Mouse (Mus musculus): ENCODE measurements at regions not wholly inside any gene's neighbourhood (a gene's known extent, or its start where the extent isn't known, plus 50 kb on each side); places are given as distances from the start of the nearest gene placed in this dataset.

- no peak for DNase-seq (ENCODE audit: low spot score, missing footprints)
- Histone ChIP-seq H3K27me3 (ENCODE audit: control insufficient read depth, insufficient read depth, low read length) (no peaks in the 10 kb centered on the region), H3K9ac (ENCODE audit: low read length) (no peak overlapping the region), H3K9me3 (ENCODE audit: control insufficient read depth, low read length) (no peaks in the 10 kb centered on the region), H3K27ac (ENCODE audit: low read depth, low read length) (no peak overlapping the region), H3K4me3 (ENCODE audit: low read depth, low read length) (no peak overlapping the region), H3K4me2 (no peak overlapping the region), H3K36me3 (ENCODE audit: control insufficient read depth, insufficient read depth, low read length) (no peaks in the 10 kb centered on the region), H3K4me1 (ENCODE audit: control insufficient read depth, insufficient read depth, low read length) (no peaks in the 10 kb centered on the region)
- ATAC-seq (ENCODE audit: low FRiP score): no peak
- 78% methylated on average over 5 of the region's 5 CpGs for WGBS
Measured at GRCm38 (mm10) chr10:95074959-95075590, 130.4 kb upstream of the Plxnc1 start.

- no peak for ATAC-seq (ENCODE audit: low FRiP score)
- no peak overlapping the region for H3K9ac ChIP-seq (ENCODE audit: low read length)
Measured at GRCm38 (mm10) chr10:95074381-95074780, 129.7 kb upstream of the Plxnc1 start.

DNA sequence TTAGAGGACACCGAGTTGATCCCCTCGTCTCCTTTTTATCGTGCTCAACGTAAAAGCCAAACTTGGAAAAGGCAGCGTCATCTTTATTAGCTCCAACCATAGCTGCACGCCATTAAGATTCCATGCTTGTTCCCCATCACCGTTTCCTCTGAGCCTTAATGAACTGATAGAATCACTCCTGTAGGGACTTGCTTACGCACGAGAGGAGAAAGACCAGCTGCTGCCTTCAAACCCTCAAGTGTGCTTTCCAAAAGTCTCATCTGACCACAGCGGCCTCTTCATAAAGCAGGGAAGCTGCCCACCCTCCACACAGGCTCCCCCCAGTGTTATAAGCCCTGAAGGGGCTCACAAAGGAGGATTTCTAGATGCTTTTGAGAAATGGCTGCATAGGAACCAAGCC is 123.3 kb upstream of the Plxnc1 start:
- H3K9me3 ChIP-seq (ENCODE audit: control insufficient read depth, low read length): no peaks in the 10 kb centered on the region
- ATAC-seq (ENCODE audit: low FRiP score) (no peak), DNase-seq (ENCODE audit: low spot score, missing footprints) (peak; percentile 31)
- no peaks in the 10 kb centered on the region for H3K27me3 ChIP-seq (ENCODE audit: control insufficient read depth, insufficient read depth, low read length)
- 89% methylated on average over 10 of the region's 10 CpGs for WGBS
- H3K4me2 ChIP-seq: no peak overlapping the region
- no peak overlapping the region for H3K9ac ChIP-seq (ENCODE audit: low read length)
- no peaks in the 10 kb centered on the region for H3K4me1 ChIP-seq (ENCODE audit: control insufficient read depth, insufficient read depth, low read length)
- H3K27ac ChIP-seq (ENCODE audit: low read depth, low read length): no peak overlapping the region
- H3K4me3 ChIP-seq (ENCODE audit: low read depth, low read length): no peak overlapping the region
- H3K36me3 ChIP-seq (ENCODE audit: control insufficient read depth, insufficient read depth, low read length): no peaks in the 10 kb centered on the region

More at GRCm38 (mm10) chr10:95074381-95074780, 129.7 kb upstream of the Plxnc1 start:
- Histone ChIP-seq H3K4me2 (no peak overlapping the region), H3K27ac (ENCODE audit: low read depth, low read length) (no peak overlapping the region), H3K4me3 (ENCODE audit: low read depth, low read length) (no peak overlapping the region), H3K9me3 (ENCODE audit: control insufficient read depth, low read length) (no peaks in the 10 kb centered on the region), H3K4me1 (ENCODE audit: control insufficient read depth, insufficient read depth, low read length) (no peaks in the 10 kb centered on the region), H3K36me3 (ENCODE audit: control insufficient read depth, insufficient read depth, low read length) (no peaks in the 10 kb centered on the region), H3K27me3 (ENCODE audit: control insufficient read depth, insufficient read depth, low read length) (no peaks in the 10 kb centered on the region)
- DNase-seq (ENCODE audit: low spot score, missing footprints): no peak
- 91% methylated on average over 2 of the region's 2 CpGs for WGBS

- Histone ChIP-seq H3K36me3 (ENCODE audit: control insufficient read depth, insufficient read depth, low read length) (no peaks in the 10 kb centered on the region), H3K4me3 (ENCODE audit: low read depth, low read length) (no peak overlapping the region), H3K9me3 (ENCODE audit: control insufficient read depth, low read length) (no peaks in the 10 kb centered on the region), H3K4me2 (no peak overlapping the region), H3K27me3 (ENCODE audit: control insufficient read depth, insufficient read depth, low read length) (no peaks in the 10 kb centered on the region), H3K4me1 (ENCODE audit: control insufficient read depth, insufficient read depth, low read length) (no peaks in the 10 kb centered on the region), H3K9ac (ENCODE audit: low read length) (no peak overlapping the region), H3K27ac (ENCODE audit: low read depth, low read length) (no peak overlapping the region)
- ATAC-seq (ENCODE audit: low FRiP score): no peak
- 80% methylated on average over 6 of the region's 6 CpGs for WGBS
- no peak for DNase-seq (ENCODE audit: low spot score, missing footprints)
Measured at GRCm38 (mm10) chr10:95066774-95067173, 122.1 kb upstream of the Plxnc1 start.

DNA sequence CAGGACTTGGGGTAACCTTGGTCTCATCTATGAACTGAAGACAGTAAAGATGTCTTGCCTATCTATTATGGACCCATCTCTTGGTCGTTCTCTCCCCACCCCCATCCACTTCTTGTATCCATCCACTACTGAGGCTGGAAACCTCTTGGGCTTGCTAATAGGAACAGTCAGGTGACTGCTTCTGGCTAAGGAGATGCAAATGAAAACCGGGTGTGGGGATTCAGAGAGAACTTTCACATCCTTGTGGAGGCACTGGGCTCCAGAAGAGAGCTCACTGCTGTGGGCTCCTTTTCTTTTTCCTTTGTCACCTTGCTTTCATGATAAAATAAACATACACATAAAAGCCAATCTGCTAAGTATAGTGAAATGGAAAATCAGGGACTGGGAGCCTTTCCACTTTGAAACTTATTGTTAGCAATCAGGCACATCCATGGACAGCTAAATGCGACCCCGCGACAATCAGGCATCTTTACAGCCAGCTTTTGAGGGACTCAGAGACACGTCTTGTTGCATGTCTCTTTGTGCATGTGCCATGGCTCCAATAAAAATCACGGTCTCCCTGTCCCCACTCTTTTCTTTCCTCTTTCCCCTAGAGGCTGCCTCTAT is 115.0 kb upstream of the Plxnc1 start:
- 75% methylated on average over 7 of the region's 7 CpGs for WGBS
- no peak overlapping the region for H3K4me3 ChIP-seq (ENCODE audit: low read depth, low read length)
- no peak overlapping the region for H3K9ac ChIP-seq (ENCODE audit: low read length)
- no peak for DNase-seq (ENCODE audit: low spot score, missing footprints)
- ATAC-seq (ENCODE audit: low FRiP score): no peak
- no peak overlapping the region for H3K4me2 ChIP-seq
- H3K36me3 ChIP-seq (ENCODE audit: control insufficient read depth, insufficient read depth, low read length): no peaks in the 10 kb centered on the region
- H3K4me1 ChIP-seq (ENCODE audit: control insufficient read depth, insufficient read depth, low read length): no peaks in the 10 kb centered on the region
- no peak overlapping the region for H3K27ac ChIP-seq (ENCODE audit: low read depth, low read length)
- no peaks in the 10 kb centered on the region for H3K9me3 ChIP-seq (ENCODE audit: control insufficient read depth, low read length)
- no peaks in the 10 kb centered on the region for H3K27me3 ChIP-seq (ENCODE audit: control insufficient read depth, insufficient read depth, low read length)

DNA sequence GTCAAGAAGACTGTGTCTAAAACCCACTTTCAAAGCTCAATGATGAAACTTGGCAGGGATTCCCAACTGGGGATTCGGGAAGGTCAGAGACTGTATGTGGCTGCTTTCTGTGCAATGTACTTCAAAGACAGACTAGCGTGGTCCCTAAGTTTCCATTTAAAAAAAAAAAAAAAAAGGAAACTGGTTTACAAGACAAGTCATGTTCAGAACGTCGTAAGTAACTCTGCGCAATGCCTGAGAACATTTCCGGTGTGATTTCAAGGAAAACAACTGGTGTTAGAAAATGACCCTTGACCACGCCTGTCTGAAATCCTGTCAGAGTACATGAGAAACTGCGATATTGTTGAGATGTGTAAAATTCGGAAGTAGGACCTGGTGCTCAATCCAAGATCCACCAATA is 114.4 kb upstream of the Plxnc1 start:
- ATAC-seq (ENCODE audit: low FRiP score): no peak
- Histone ChIP-seq H3K9ac (ENCODE audit: low read length) (no peak overlapping the region), H3K9me3 (ENCODE audit: control insufficient read depth, low read length) (no peaks in the 10 kb centered on the region), H3K27me3 (ENCODE audit: control insufficient read depth, insufficient read depth, low read length) (no peaks in the 10 kb centered on the region), H3K4me2 (no peak overlapping the region), H3K36me3 (ENCODE audit: control insufficient read depth, insufficient read depth, low read length) (no peaks in the 10 kb centered on the region), H3K4me1 (ENCODE audit: control insufficient read depth, insufficient read depth, low read length) (no peaks in the 10 kb centered on the region), H3K27ac (ENCODE audit: low read depth, low read length) (no peak overlapping the region), H3K4me3 (ENCODE audit: low read depth, low read length) (no peak overlapping the region)
- DNase-seq (ENCODE audit: low spot score, missing footprints): no peak
- 90% methylated on average over 9 of the region's 9 CpGs for WGBS

DNA sequence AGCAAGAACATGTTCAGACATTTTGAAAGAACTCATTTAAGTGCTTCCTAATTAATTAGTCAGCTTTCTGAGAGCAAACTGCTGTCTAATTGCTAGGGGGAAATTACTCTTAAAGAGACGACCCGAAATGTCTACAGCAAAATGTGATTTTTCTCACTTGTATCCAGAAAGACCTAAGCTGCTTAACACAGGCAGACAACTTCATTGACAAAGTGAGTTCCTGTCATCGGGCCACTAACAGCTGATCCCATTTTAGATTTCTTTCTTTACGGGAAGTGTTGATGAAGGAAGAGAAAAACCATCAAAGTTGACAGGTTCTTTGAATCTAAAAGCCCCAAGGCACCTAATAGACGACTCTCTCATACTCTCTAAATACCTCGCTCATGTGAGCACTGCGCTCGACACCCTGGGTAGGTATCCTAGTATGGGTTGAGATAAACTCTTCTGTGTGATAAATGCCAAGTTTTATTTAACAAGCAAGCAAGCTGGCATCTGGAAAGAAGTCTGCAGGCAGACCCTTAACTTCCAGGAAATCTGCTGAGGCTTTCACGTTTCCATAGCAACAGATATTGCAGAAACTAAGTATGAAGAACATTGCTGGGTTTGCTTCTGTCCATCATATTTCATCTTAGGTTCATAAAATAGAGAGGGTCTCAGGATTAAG is 112.5 kb upstream of the Plxnc1 start:
- Histone ChIP-seq H3K9ac (ENCODE audit: low read length) (no peak overlapping the region), H3K4me1 (ENCODE audit: control insufficient read depth, insufficient read depth, low read length) (no peaks in the 10 kb centered on the region), H3K4me2 (no peak overlapping the region), H3K36me3 (ENCODE audit: control insufficient read depth, insufficient read depth, low read length) (no peaks in the 10 kb centered on the region), H3K27ac (ENCODE audit: low read depth, low read length) (no peak overlapping the region), H3K9me3 (ENCODE audit: control insufficient read depth, low read length) (no peaks in the 10 kb centered on the region), H3K4me3 (ENCODE audit: low read depth, low read length) (no peak overlapping the region), H3K27me3 (ENCODE audit: control insufficient read depth, insufficient read depth, low read length) (no peaks in the 10 kb centered on the region)
- ATAC-seq (ENCODE audit: low FRiP score): no peak
- WGBS: 82% methylated on average over 9 of the region's 9 CpGs
- DNase-seq (ENCODE audit: low spot score, missing footprints): no peak

DNA sequence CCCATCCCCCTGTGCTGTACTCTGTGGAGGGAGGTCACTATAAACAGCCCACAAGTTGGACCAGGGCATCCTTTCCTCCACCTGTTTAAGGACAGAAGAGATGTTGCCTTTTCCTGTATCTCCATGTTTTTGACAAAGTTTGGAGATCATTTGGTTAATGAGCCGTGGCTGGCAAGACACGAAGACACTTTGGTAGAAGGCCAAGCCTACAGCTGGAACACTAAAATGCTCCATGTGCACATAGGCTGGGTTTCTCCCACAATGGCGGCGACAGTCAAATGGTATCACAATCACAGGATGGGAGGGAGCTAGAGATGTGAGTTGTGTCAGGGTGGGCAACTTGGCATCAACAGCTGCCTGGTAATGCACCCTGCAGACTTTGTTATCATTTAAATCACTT is 111.9 kb upstream of the Plxnc1 start:
- Histone ChIP-seq H3K36me3 (ENCODE audit: control insufficient read depth, insufficient read depth, low read length) (no peaks in the 10 kb centered on the region), H3K4me2 (no peak overlapping the region), H3K27me3 (ENCODE audit: control insufficient read depth, insufficient read depth, low read length) (no peaks in the 10 kb centered on the region), H3K27ac (ENCODE audit: low read depth, low read length) (no peak overlapping the region), H3K4me1 (ENCODE audit: control insufficient read depth, insufficient read depth, low read length) (no peaks in the 10 kb centered on the region), H3K9ac (ENCODE audit: low read length) (no peak overlapping the region), H3K9me3 (ENCODE audit: control insufficient read depth, low read length) (no peaks in the 10 kb centered on the region), H3K4me3 (ENCODE audit: low read depth, low read length) (no peak overlapping the region)
- WGBS: 89% methylated on average over 4 of the region's 4 CpGs
- no peak for ATAC-seq (ENCODE audit: low FRiP score)
- no peak for DNase-seq (ENCODE audit: low spot score, missing footprints)

DNA sequence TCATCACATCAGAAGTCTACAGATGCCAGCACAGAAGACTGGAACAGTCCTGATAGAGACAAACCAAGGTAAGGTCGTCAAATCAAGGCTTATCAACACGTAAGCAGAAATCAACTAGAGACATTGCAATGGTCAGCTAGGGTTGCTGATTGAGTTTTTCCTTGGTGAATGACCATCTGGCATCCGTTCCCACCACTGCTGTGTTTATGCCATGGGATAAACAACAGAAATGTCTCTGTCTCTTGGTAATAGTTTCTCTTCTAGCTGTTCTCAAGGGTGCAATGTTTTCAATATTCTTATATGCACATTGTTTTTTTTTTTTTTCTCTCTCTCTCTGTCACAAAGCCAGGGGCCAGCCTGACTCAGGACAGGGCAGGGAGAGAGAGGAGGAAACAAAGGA is 110.2 kb upstream of the Plxnc1 start:
- Histone ChIP-seq H3K4me1 (ENCODE audit: control insufficient read depth, insufficient read depth, low read length) (no peaks in the 10 kb centered on the region), H3K27ac (ENCODE audit: low read depth, low read length) (no peak overlapping the region), H3K36me3 (ENCODE audit: control insufficient read depth, insufficient read depth, low read length) (no peaks in the 10 kb centered on the region), H3K27me3 (ENCODE audit: control insufficient read depth, insufficient read depth, low read length) (no peaks in the 10 kb centered on the region), H3K4me3 (ENCODE audit: low read depth, low read length) (no peak overlapping the region), H3K9ac (ENCODE audit: low read length) (no peak overlapping the region), H3K4me2 (no peak overlapping the region), H3K9me3 (ENCODE audit: control insufficient read depth, low read length) (no peaks in the 10 kb centered on the region)
- DNase-seq (ENCODE audit: low spot score, missing footprints): no peak
- ATAC-seq (ENCODE audit: low FRiP score): no peak
- WGBS: 90% methylated on average over 3 of the region's 3 CpGs
